Mouse (Mus musculus): ENCODE data around the gene Gm49339.

GRCm38 (mm10) chr10:51454365-51454764 lies 26.0 kb upstream of the Gm49339 start:
- TF ChIP-seq POLR2A (IDR thresholded peaks at IDR 0.05; ENCODE audit: control insufficient read depth, low read depth, low read length) (no peak), CTCF (IDR thresholded peaks at IDR 0.05; ENCODE audit: control insufficient read depth, insufficient read depth, insufficient replicate concordance, low read depth, low read length) (no peak)

All from testis, adult 2 months (tissue).